Mouse (Mus musculus): ENCODE data around the gene Gm10570. TPM values are rescaled to one million over a fixed set of nuclear protein-coding genes. Genes with fewer than 3 reads are reported as not detected.

Gm10570 gene
- total and polyA plus RNA-seq, 2 experiments from 2014 or later: 1.3 to 4.5 TPM

DNA sequence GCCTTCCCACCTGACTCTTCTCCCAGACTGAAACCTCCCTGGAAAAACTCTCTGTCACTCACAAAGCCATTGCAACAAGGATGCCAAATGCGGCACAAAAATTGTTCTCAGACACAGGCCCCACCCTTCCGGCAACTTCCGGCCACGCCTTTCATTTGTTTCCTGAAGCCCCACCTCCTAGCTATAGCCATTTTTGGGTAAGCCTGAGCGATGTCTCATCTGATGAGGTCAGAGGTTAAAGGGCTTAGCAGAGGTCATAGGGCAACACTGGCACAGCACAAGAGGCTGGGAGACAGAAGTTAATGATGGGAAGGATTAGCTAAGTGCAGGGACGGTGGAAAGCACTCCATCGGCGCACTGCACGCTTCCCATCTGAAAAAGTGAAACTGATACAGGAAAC, 41.9 kb downstream of the Gm10570 start:
- no peaks in the 10 kb centered on the region for H3K36me3 ChIP-seq (ENCODE audit: insufficient read depth, low read length)
- ATAC-seq (no peak), DNase-seq (ENCODE audit: low spot score) (no peak)
- no peaks in the 10 kb centered on the region; the same call in 1 of the 2 replicates for H3K4me1 ChIP-seq (ENCODE audit: insufficient read depth, low read length)
- 74% methylated on average over 9 of the region's 9 CpGs for WGBS
- no peaks in the 10 kb centered on the region for H3K27me3 ChIP-seq (ENCODE audit: insufficient read depth, low read length)
- H3K4me3 ChIP-seq (ENCODE audit: low read length): no peak overlapping the region
- no peaks in the 10 kb centered on the region for H3K9me3 ChIP-seq (ENCODE audit: low read length)
- TF ChIP-seq CTCF (IDR thresholded peaks at IDR 0.05; ENCODE audit: low read depth): no peak
- H3K9ac ChIP-seq (replicated peaks; ENCODE audit: low read length): no peak overlapping the region
- H3K4me2 ChIP-seq (ENCODE audit: low read depth, low read length): no peak overlapping the region
- H3K27ac ChIP-seq: no peak overlapping the region

DNA sequence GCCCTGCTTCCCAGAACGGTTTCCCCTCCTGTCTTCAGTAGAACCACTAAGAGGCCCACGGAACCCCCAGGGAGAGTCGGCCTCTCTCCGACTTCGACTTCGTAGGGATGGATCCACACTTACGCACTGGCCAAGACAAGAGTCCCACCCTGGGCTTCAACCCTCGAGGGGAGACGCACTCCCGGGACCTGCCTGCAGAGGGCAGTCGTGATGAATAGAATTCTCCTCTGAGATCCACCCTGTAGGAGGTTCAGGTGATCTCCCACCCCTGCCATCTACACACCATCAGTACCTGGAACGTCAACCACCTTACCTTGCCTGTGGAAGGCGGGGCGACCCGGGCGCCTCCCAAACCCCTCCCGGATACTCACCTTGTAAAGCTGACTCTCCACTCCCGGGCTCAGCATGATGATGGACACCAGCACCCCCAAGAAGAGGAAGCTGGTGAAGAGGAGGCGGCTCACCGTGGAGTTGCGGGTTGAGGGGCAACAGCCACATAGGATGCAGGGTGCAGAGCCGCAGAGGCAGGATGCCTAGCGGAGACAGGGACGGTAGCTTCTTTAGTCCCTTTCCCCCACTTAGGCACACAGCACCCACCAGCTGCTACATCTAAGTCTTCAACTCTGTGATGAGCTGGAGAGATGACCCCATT, 43.6 kb downstream of the Gm10570 start:
- no peaks in the 10 kb centered on the region for H3K27me3 ChIP-seq (ENCODE audit: insufficient read depth, low read length)
- H3K36me3 ChIP-seq (ENCODE audit: insufficient read depth, low read length): no peaks in the 10 kb centered on the region
- H3K4me2 ChIP-seq (ENCODE audit: low read depth, low read length): no peak overlapping the region
- H3K4me1 ChIP-seq (ENCODE audit: insufficient read depth, low read length): no peaks in the 10 kb centered on the region; the same call in 1 of the 2 replicates
- WGBS: 25% methylated on average over 24 of the region's 24 CpGs
- H3K9me3 ChIP-seq (ENCODE audit: low read length): no peaks in the 10 kb centered on the region
- H3K4me3 ChIP-seq (ENCODE audit: low read length): no peak overlapping the region
- ATAC-seq (peak; percentile 43), DNase-seq (ENCODE audit: low spot score) (peak; percentile 73)
- H3K27ac ChIP-seq: no peak overlapping the region
- no peak overlapping the region for H3K9ac ChIP-seq (replicated peaks; ENCODE audit: low read length)
- peak; percentile 73 for TF ChIP-seq CTCF (IDR thresholded peaks at IDR 0.05; ENCODE audit: low read depth)

DNA sequence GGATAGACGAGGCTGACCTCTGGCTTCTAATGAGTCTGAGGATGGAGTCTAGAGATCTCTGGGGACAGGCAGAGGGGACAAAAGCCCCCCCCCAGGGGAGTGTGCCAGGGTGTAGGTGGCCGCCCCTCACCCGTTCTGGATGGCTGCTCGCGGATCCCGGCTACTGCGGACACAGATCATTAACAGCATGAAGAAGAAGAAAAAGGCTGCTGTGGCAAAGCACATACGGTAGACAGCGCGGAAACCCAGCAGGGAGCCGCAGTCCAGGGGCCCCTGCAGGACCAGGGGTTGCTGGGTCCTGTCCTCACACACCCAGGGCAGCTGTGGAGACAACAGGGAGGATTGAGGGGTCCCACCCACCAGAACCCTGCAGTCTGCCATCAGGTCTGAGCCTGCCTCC, 44.3 kb downstream of the Gm10570 start:
- Histone ChIP-seq H3K27ac (no peak overlapping the region), H3K4me2 (ENCODE audit: low read depth, low read length) (no peak overlapping the region), H3K36me3 (ENCODE audit: insufficient read depth, low read length) (no peaks in the 10 kb centered on the region), H3K9me3 (ENCODE audit: low read length) (no peaks in the 10 kb centered on the region), H3K4me1 (ENCODE audit: insufficient read depth, low read length) (no peaks in the 10 kb centered on the region; the same call in 1 of the 2 replicates), H3K4me3 (ENCODE audit: low read length) (no peak overlapping the region), H3K9ac (replicated peaks; ENCODE audit: low read length) (no peak overlapping the region), H3K27me3 (ENCODE audit: insufficient read depth, low read length) (no peaks in the 10 kb centered on the region)
- WGBS: 23% methylated on average over 11 of the region's 11 CpGs
- DNase-seq (ENCODE audit: low spot score): no peak
- TF ChIP-seq CTCF (IDR thresholded peaks at IDR 0.05; ENCODE audit: low read depth): no peak
- no peak for ATAC-seq

DNA sequence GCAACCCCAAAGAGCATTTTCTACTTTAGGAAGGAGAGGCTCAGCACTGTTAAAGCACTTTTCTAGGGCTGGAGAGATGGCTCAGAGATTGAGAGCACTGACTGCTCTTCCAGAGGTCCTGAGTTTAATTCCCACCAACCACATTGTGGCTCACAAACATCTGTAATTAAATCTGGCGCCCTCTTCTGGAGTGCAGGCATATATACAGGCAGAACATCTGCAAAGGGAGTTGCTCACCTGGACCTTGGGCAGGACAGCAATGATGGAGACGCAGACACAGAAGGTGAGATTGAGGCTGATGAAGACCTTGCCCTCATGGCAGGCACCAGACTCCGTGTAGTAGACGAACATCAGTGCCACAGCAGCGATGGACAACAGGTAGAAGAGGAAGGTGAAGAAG, 48.1 kb downstream of the Gm10570 start:
- Histone ChIP-seq H3K4me1 (ENCODE audit: insufficient read depth, low read length) (no peaks in the 10 kb centered on the region; the same call in 1 of the 2 replicates), H3K9ac (replicated peaks; ENCODE audit: low read length) (no peak overlapping the region), H3K4me3 (ENCODE audit: low read length) (no peak overlapping the region), H3K36me3 (ENCODE audit: insufficient read depth, low read length) (peaks cover 3% of the 10 kb centered on the region; the same call in 1 of the 2 replicates), H3K27ac (no peak overlapping the region), H3K9me3 (ENCODE audit: low read length) (no peaks in the 10 kb centered on the region), H3K4me2 (ENCODE audit: low read depth, low read length) (no peak overlapping the region), H3K27me3 (ENCODE audit: insufficient read depth, low read length) (no peaks in the 10 kb centered on the region)
- ATAC-seq: no peak
- 40% methylated on average over 5 of the region's 5 CpGs for WGBS
- no peak for DNase-seq (ENCODE audit: low spot score)
- TF ChIP-seq CTCF (IDR thresholded peaks at IDR 0.05; ENCODE audit: low read depth): peak; percentile 51

Other genes with a start within 250 kb of the Gm10570 start
- gene Pef1, start 206.1 kb downstream of the Gm10570 start, total RNA-seq (2014; rRNA removed): 82.6 and 93.4 TPM in 2 replicates
- 59.8 and 62.0 TPM in 2 replicates for gene Pef1, start 206.1 kb downstream of the Gm10570 start, polyA plus RNA-seq (2015; fragmentation: Nextera tagmentation; extraction: Ambion mirVana)
- gene Hcrtr1, start 169.3 kb downstream of the Gm10570 start, total RNA-seq (2014; rRNA removed): 16.9 and 24.2 TPM in 2 replicates
- gene Hcrtr1, start 169.3 kb downstream of the Gm10570 start, polyA plus RNA-seq (2015; fragmentation: Nextera tagmentation; extraction: Ambion mirVana): 11.3 and 12.1 TPM in 2 replicates
- 15.1 and 15.5 TPM in 2 replicates for gene Tinagl1, start 133.6 kb downstream of the Gm10570 start, total RNA-seq (2014; rRNA removed)
- gene Tinagl1, start 133.6 kb downstream of the Gm10570 start, polyA plus RNA-seq (2015; fragmentation: Nextera tagmentation; extraction: Ambion mirVana): 7.2 and 7.6 TPM in 2 replicates
- 0.68 and 2.0 TPM in 2 replicates for gene Gm853, start 86.3 kb downstream of the Gm10570 start, total RNA-seq (2014; rRNA removed)
- gene Gm853, start 86.3 kb downstream of the Gm10570 start, polyA plus RNA-seq (2015; fragmentation: Nextera tagmentation; extraction: Ambion mirVana): 1.3 and 1.8 TPM in 2 replicates
- gene Serinc2, start 29.5 kb downstream of the Gm10570 start, total RNA-seq (2014; rRNA removed): 17.1 and 18.7 TPM in 2 replicates
- gene Serinc2, start 29.5 kb downstream of the Gm10570 start, polyA plus RNA-seq (2015; fragmentation: Nextera tagmentation; extraction: Ambion mirVana): 17.8 and 19.2 TPM in 2 replicates
- gene Fabp3, start 79 bp downstream of the Gm10570 start, total RNA-seq (2014; rRNA removed): 122 and 131 TPM in 2 replicates
- gene Fabp3, start 79 bp downstream of the Gm10570 start, polyA plus RNA-seq (2015; fragmentation: Nextera tagmentation; extraction: Ambion mirVana): 392 and 410 TPM in 2 replicates
- 23.9 and 31.4 TPM in 2 replicates for gene Zcchc17, start 51.3 kb upstream of the Gm10570 start, total RNA-seq (2014; rRNA removed)
- gene Zcchc17, start 51.3 kb upstream of the Gm10570 start, polyA plus RNA-seq (2015; fragmentation: Nextera tagmentation; extraction: Ambion mirVana): 93.2 and 101 TPM in 2 replicates
- gene Snrnp40, start 51.5 kb upstream of the Gm10570 start, total RNA-seq (2014; rRNA removed): 57.9 and 74.2 TPM in 2 replicates
- gene Snrnp40, start 51.5 kb upstream of the Gm10570 start, polyA plus RNA-seq (2015; fragmentation: Nextera tagmentation; extraction: Ambion mirVana): 84.5 and 88.9 TPM in 2 replicates